Mouse (Mus musculus): ENCODE results near the gene Sqstm1.

The Sqstm1 gene

GRCm38 (mm10) chr11:50210505-50211151 lies at the start of gene Sqstm1, which contains the start of gene Mgat4b:
Gene Sqstm1 (minus strand): TSS chr11:50210827.
Gene Mgat4b (plus strand): TSS chr11:50210890.
- peak; percentile 70 to 83 for DNase-seq

- no peak for DNase-seq
These were observed 47.7 kb upstream of the Sqstm1 start for GRCm38 (mm10) chr11:50258310-50258709.

- no peak for DNase-seq
These were observed 46.0 kb upstream of the Sqstm1 start for GRCm38 (mm10) chr11:50256615-50257014.

GRCm38 (mm10) chr11:50254010-50254580 lies 43.5 kb upstream of the Sqstm1 start:
- no peak for DNase-seq

- no peak for DNase-seq
These were observed 42.8 kb upstream of the Sqstm1 start for GRCm38 (mm10) chr11:50253393-50253792.

GRCm38 (mm10) chr11:50252684-50253265 lies 42.1 kb upstream of the Sqstm1 start:
- no peak for DNase-seq

- DNase-seq = peak in 1 of 2 experiments; percentile 54
These were observed 41.5 kb upstream of the Sqstm1 start for GRCm38 (mm10) chr11:50252166-50252565.

- DNase-seq = no peak
These were observed 38.0 kb upstream of the Sqstm1 start for GRCm38 (mm10) chr11:50248473-50249171.

- no peak for DNase-seq
These were observed 34.6 kb upstream of the Sqstm1 start for GRCm38 (mm10) chr11:50245269-50245668.

- no peak for DNase-seq
These were observed 33.3 kb upstream of the Sqstm1 start for GRCm38 (mm10) chr11:50243926-50244325.

DNA sequence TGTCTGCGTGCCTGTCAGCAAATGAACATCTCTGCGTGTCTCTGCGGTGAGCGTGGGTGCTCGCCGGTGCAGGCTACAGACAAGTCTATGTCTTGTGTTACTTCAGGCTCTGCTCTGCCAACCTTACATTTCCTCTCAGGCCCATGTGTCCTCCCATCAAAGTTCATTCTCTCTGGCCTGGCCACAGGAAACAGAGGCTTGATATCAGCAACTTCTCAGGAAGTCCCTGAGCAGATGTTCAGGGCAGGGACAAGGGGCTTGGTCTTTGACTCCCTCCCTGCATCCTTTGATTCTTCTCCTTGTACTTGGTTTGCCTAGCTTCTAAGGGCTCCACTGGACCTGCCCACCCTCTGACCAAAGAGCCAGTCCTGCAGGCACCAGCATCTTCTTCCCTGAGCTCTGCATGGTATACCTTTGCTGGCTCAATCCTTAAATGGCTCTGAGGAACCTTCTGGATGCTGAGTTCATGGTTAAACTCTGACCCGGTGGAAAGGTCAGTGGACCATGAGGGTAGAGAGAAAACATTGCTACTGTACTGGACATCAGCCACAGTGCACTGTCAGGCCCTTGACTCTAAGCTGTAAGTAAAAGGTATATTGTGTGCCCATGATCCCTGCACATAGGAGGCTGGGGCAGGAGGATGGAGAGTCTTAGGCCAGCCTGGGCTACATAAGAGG lies 29.7 kb upstream of the Sqstm1 start:
- DNase-seq = peak in 1 of 2 experiments; percentile 65

DNA sequence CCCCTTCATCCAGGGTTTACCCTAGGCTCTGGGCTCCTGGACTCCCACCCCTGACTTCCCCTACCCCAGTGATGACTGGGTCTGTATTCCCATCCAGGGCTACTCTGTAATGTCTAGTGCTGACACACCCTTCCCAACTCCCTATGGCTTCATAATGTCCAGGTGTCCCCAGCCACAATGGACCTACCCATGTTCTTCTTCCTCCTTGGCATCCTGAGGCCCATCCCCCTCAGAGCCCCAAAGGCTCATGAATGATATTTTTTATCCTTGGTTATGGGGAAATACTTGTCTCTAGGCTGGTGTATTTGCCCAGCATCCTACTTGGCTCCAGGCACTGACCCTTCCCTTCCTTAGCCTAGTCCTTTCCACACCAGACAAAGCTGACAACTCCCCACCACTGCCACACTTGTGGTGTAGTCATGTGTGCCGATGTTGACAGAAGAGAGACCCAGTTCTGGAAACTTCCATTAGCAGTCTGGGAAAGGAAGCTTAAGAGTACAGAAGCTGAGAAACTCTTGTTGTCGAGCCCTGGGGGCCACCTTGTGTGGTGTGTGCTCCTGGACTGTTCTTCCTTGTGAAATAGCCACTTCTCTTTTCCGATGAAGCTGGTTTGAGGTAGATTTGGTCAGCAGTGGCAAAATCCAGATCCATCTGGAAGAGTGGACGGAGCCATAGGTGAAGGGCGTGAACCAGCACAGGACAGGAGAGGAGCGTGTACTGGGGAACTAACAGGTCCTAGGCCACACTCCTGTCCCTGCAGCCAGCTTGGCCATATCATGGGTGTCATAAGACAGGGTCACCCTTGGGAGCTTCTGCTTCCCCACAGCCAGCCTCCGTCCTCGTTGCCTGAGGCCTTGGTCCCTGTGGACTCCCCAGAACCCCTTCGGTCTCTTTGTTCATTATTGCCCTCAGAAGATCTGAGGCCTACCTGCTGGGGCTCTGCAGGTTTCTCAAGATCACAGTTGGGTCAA lies 28.5 kb upstream of the Sqstm1 start:
- DNase-seq = no peak

- DNase-seq = no peak
These were observed 27.7 kb upstream of the Sqstm1 start, which contains the start of gene Ltc4s for GRCm38 (mm10) chr11:50238324-50238723. Gene Ltc4s (minus strand): TSS chr11:50238616.

DNA sequence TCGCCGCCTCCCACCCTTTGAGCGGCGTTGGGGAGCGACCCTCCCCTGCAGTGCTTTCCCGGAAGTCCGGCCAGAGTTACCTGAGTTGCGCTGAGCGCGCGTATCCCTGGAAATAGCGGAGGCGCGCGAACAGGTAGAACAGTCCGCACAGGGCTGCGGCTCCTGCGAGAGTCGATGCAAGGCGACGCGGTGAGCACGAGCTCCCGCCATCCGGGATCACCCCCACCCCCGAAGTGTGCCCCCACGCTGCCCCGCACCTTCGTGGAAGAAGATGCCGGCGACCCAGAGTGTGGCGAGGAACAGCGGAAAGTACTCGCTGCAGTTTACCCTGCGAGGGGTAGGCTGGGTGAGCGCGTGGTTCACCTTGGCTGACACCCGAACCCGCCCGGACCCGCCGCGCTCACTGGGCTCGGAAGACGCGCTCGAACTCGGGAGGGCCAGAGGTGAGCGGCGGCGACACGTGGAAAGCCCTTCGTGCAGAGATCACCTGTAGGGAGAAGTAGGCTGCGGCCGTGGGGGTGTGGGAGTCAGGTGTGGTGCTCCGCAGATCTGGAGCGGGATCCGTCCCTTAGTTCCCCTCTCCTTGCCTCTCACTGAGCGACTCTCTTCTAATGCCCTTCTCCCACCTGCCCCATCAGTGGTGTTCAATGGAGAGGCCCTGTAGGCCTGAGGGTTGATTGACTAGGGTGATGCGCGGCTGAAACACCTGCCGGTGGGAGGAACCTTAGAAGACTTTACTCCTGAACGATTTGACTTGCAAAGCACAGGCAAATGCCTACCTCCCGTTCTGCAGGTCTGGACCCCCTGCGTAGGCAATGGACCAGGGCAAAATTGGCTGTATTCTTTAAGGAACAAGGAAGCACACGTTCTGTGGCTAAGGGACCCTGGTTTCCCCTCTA lies 26.6 kb upstream of the Sqstm1 start:
- DNase-seq = no peak

DNA sequence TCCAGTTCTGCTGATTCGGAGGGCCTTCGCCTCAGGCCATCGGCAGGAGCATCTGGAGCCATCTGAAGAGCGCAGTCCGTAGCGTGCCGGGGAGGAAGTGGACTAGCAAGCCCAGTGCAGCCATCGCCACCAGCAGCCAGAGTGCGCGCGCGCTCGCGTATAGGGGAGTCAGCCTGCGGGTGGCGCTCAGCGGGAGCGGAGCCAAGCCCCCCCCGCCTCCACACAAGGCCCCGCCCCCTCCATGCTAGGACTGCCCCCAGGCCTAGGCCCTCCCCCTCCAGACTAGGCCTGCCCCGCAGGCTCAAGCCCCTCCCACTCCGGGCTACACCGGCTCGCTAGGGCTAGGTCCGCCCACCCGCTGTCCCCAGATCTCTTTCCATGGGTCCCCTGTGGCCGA lies 25.9 kb upstream of the Sqstm1 start:
- DNase-seq = peak; percentile 89

DNA sequence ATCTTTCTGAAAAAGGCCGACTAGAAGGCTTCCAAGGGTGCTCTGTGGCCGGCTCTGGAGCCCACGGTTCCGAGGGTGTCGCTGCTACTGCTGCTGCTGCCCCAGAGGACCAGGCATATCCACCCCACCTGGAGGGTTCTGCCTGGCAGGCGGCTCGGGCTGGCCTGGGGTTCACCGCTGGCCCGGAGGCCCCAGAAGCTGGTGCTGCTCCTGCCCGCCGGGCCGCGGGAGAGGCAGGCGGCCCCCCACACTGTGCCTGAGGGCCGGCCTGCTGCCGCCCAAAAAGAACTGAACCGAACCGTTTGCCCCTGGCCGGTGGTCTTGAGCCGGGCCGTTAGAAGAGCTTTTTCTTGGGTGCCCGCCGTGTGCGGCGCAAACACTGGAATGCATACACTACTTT lies 24.0 kb upstream of the Sqstm1 start:
- no peak for DNase-seq

- no peak for DNase-seq
These were observed 23.4 kb upstream of the Sqstm1 start for GRCm38 (mm10) chr11:50233993-50234392.

DNA sequence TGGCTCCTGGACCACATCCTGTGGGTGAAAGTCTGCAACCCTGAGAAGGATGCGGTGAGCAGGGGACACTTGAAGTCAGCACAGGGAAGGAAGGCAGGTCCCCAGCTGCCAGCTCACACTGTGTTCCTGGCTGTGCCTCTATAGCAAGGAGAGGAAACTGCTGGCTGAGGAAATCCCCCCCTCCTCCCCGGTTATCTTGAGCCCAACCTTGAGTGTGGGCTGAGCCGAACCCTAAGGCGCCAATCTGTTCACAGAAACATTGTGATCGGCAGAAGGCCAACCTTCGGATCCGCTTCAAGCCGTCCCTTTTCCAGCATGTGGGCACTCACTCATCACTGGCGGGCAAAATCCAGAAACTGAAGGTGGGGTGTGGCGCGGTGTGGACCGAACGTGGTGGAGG lies 22.4 kb upstream of the Sqstm1 start:
- no peak for DNase-seq

DNA sequence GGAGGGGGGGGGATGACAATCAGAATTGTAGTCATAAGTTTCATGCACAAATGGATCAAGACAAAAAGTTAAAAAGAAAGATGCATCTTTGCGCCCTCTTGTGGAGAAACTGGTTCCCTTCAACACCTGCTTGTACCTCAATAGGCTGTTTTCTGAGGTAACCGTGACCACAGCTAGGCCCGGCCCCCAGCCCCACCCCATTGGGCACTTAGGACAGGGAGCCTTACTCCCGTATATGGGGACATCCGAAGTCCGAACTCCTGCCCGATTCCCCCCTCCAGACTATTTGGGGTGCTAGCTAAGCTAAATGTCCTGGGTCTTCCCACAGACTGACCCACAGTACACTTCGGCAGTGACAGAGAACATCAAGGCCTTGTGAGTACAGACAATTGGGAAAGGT lies 20.8 kb upstream of the Sqstm1 start:
- DNase-seq = peak in 1 of 2 experiments; percentile 77

- no peak for DNase-seq
These were observed 20.1 kb upstream of the Sqstm1 start for GRCm38 (mm10) chr11:50230481-50231304.
